Comparison of ENCODE assay signal across 20 mouse cellular contexts in genomic region chr16:27287410-27287809, GRCm38 (mm10). TPM values are rescaled to one million over a fixed set of nuclear protein-coding genes. Genes with fewer than 3 reads are reported as not detected.
DNase-seq lines count a peak whose midpoint lies in the region; TF ChIP-seq lines count a peak whose summit lies in the region.
"Had no signal": no experiment of that assay in that cellular context is flagged by ENCODE, and none has a peak within 500 bp of the region (broad histone marks: within the 10 kb centered on the region; RNA-seq: fewer than 3 reads in every experiment).

No protein-coding gene starts in this region.

- no peaks in the 10 kb centered on the region for H3K27me3 ChIP-seq in CH12.LX (replicated peaks)

- H3K4me1 ChIP-seq in CH12.LX (ENCODE audit: control insufficient read depth in 1 of 2, insufficient read depth in 2 of 2), result peaks cover 2 to 7% of the 10 kb centered on the region in 2 experiments; a peak in 3 of 4 replicates

- TF ChIP-seq POLR2A in CH12.LX (IDR thresholded peaks at IDR 0.05; ENCODE audit: low read depth, low read length), result no peak

- no peak for TF ChIP-seq RAD21 in CH12.LX (IDR thresholded peaks at IDR 0.05; ENCODE audit: low read depth, low read length)

- H3K4me3 ChIP-seq in CH12.LX (replicated peaks in 1 of 3; ENCODE audit: low read depth in 2 of 3, low read length in 2 of 3, poor library complexity in 1 of 3), result no peak overlapping the region

- no peak for TF ChIP-seq CTCF in CH12.LX (conservative IDR thresholded peaks at IDR 0.05 in 1 of 2, IDR thresholded peaks at IDR 0.05 in 1 of 2; ENCODE audit: low read depth in 2 of 2, low read length in 2 of 2)

- H3K79me2 ChIP-seq in CH12.LX (replicated peaks; ENCODE audit: control insufficient read depth, extremely low read depth, insufficient read depth, poor library complexity, severe bottlenecking), result no peaks in the 10 kb centered on the region

- H3K36me3 ChIP-seq in CH12.LX (replicated peaks in 1 of 2; ENCODE audit: control insufficient read depth in 1 of 2, insufficient read depth in 1 of 2, low read length in 1 of 2), result no peaks in the 10 kb centered on the region
- H3K36me3 ChIP-seq: G1E had no signal

- in situ Hi-C loops in CH12.LX (cut with MboI; ENCODE audit: low pct_ligation_motif_present, low pct_unique_long_range_greater_than_20kb, low sequenced_read_pairs), result no loop called here

- no peak overlapping the region for H3K9ac ChIP-seq in CH12.LX (ENCODE audit: insufficient read depth, low read depth)

- H3K9me3 ChIP-seq in CH12.LX (replicated peaks; ENCODE audit: low read length), result no peaks in the 10 kb centered on the region
- H3K9me3 ChIP-seq: G1E had no signal

- dilution Hi-C loops in CH12.LX (cut with MboI; ENCODE audit: extremely low pct_ligation_motif_present, extremely low pct_unique_long_range_greater_than_20kb, low sequenced_read_pairs), result no loop called here

- no peak overlapping the region for H3K27ac ChIP-seq in CH12.LX (ENCODE audit: insufficient read depth, low read depth)

- DNase-seq in CH12.LX (ENCODE audit: extremely low read depth), result no peak
- no peak for DNase-seq in spleen, postnatal 14 days (ENCODE audit: low spot score in 2 of 2)
- DNase-seq: adrenal gland, adult 2 months; adrenal gland, adult 8-10 months; adrenal gland, postnatal 10 days; adrenal gland, postnatal 14 days; adrenal gland, postnatal 25 days; adrenal gland, postnatal 36 days; B cell, adult 2 months; cerebellum, adult 11 months; cerebellum, adult 11-12 months; cerebellum, adult 18-20 months; cerebellum, adult 2 months; cerebellum, adult 8-10 months had no signal

- peak; percentile 53 for TF ChIP-seq EP300 in CH12.LX (IDR thresholded peaks at IDR 0.05; ENCODE audit: low read length)

- H3K4me2 ChIP-seq in CH12.LX (ENCODE audit: insufficient read depth, low read depth, poor library complexity, severe bottlenecking), result peak overlapping the region; percentile 38

TF ChIP-seq in CH12.LX, 34 proteins besides CTCF, POLR2A, EP300 and RAD21:
- no peak for TF ChIP-seq MAZ (IDR thresholded peaks at IDR 0.05; ENCODE audit: low read depth, low read length)
- TF ChIP-seq POLR2AphosphoS2 (IDR thresholded peaks at IDR 0.05; ENCODE audit: low read depth, low read length), result no peak
- TF ChIP-seq ZC3H11A (IDR thresholded peaks at IDR 0.05; ENCODE audit: low read depth, low read length), result no peak
- TF ChIP-seq ETS1 (conservative IDR thresholded peaks at IDR 0.05; ENCODE audit: low read depth, low read length), result no peak
- 0 out of 2 replicates have a peak, but pooled peaks have one; percentile 1 for TF ChIP-seq USF1 (IDR thresholded peaks at IDR 0.05; ENCODE audit: low read depth, low read length)
- no peak for TF ChIP-seq SMC3 (IDR thresholded peaks at IDR 0.05; ENCODE audit: low read depth, low read length)
- TF ChIP-seq ZNF384 (IDR thresholded peaks at IDR 0.05; ENCODE audit: low read depth, low read length), result no peak
- TF ChIP-seq RCOR1 (conservative IDR thresholded peaks at IDR 0.05; ENCODE audit: low read depth, low read length), result no peak
- TF ChIP-seq JUND (conservative IDR thresholded peaks at IDR 0.05; ENCODE audit: low read depth, low read length), result 0 out of 2 replicates have a peak, but pooled peaks have one; percentile 9
- TF ChIP-seq BHLHE40 (IDR thresholded peaks at IDR 0.05; ENCODE audit: low read depth, low read length), result 0 out of 2 replicates have a peak, but pooled peaks have one; percentile 19
- no peak for TF ChIP-seq CHD2 (IDR thresholded peaks at IDR 0.05; ENCODE audit: low read length)
- TF ChIP-seq USF2 (conservative IDR thresholded peaks at IDR 0.05; ENCODE audit: low read depth, low read length), result peak; percentile 36
- no peak for TF ChIP-seq ELF1 (IDR thresholded peaks at IDR 0.05; ENCODE audit: low read depth, low read length)
- TF ChIP-seq UBTF (IDR thresholded peaks at IDR 0.05; ENCODE audit: low read depth, low read length), result no peak
- TF ChIP-seq IRF4 (IDR thresholded peaks at IDR 0.05; ENCODE audit: low read depth, low read length), result peak; percentile 51; the same call in 1 of the 2 replicates
- no peak for TF ChIP-seq NRF1 (IDR thresholded peaks at IDR 0.05; ENCODE audit: low read depth, low read length)

RNA-seq across cellular contexts. Expression of gene Ostn, which starts 19.9 kb away (rescaled TPM):
- 0.50 and 1.7 TPM in 2 replicates for total RNA-seq in CH12.LX (2012; rRNA removed)
- total RNA-seq in CH12.LX (2014; rRNA removed), result 1.0 and 1.2 TPM in 2 replicates
- polyA plus RNA-seq in CH12.LX (2012; ENCODE audit: insufficient read length, low read depth), result 0.67 TPM in 1 of 2 replicates, not detected in the other
- total RNA-seq: adrenal gland, adult 18-20 months; adrenal gland, adult 2 months; adrenal gland, adult 8-10 months; adrenal gland, postnatal 14 days; adrenal gland, postnatal 25 days; adrenal gland, postnatal 36 days; ES-E14; G1E; MEL had no signal
- polyA plus RNA-seq: adrenal gland, adult 2 months; C2C12; CD4-positive, CD25-positive, alpha-beta regulatory T cell, adult 4 months; G1E had no signal
